ENCODE assay signal across 8 mouse cellular contexts in genomic region chr16:49858907-49859853, GRCm38 (mm10). TPM values are rescaled to one million over a fixed set of nuclear protein-coding genes. Genes with fewer than 3 reads are reported as not detected.
DNase-seq lines count a peak whose midpoint lies in the region; ATAC-seq lines count a peak whose summit lies in the region.

No protein-coding gene starts in this region.

- no peaks in the 10 kb centered on the region for H3K36me3 ChIP-seq in midbrain, embryonic 16.5 days (ENCODE audit: control insufficient read depth, insufficient read depth, low read length)
- H3K36me3 ChIP-seq in midbrain, embryonic 10.5 days = peaks cover 7% of the 10 kb centered on the region
- H3K36me3 ChIP-seq in intestine, embryonic 15.5 days = no peaks in the 10 kb centered on the region
- H3K36me3 ChIP-seq in macrophage (ENCODE audit: inconsistent target) = peaks cover 20% of the 10 kb centered on the region; the same call in 1 of the 2 replicates

- WGBS in midbrain, embryonic 16.5 days = 88% methylated on average over 4 of the region's 4 CpGs
- 93% methylated on average over 4 of the region's 4 CpGs for WGBS in midbrain, embryonic 10.5 days
- 68% methylated on average over 4 of the region's 4 CpGs for WGBS in intestine, embryonic 15.5 days
- WGBS in macrophage (ENCODE audit: missing documents) = 19% methylated on average over 4 of the region's 4 CpGs

- H3K79me2 ChIP-seq in macrophage (ENCODE audit: inconsistent target) = peaks cover 81% of the 10 kb centered on the region

- H3K4me1 ChIP-seq in midbrain, embryonic 16.5 days (ENCODE audit: control insufficient read depth, insufficient read depth, low read length) = peaks cover 10% of the 10 kb centered on the region
- H3K4me1 ChIP-seq in midbrain, embryonic 10.5 days = peaks cover 34% of the 10 kb centered on the region
- H3K4me1 ChIP-seq in intestine, embryonic 15.5 days (replicated peaks) = peaks cover 5% of the 10 kb centered on the region; the same call in 1 of the 2 replicates

- H3K9me3 ChIP-seq in midbrain, embryonic 16.5 days (replicated peaks; ENCODE audit: control insufficient read depth, low read length, poor library complexity, severe bottlenecking) = no peaks in the 10 kb centered on the region
- no peaks in the 10 kb centered on the region for H3K9me3 ChIP-seq in midbrain, embryonic 10.5 days (replicated peaks)
- no peaks in the 10 kb centered on the region for H3K9me3 ChIP-seq in intestine, embryonic 15.5 days

- peak; percentile 67 for DNase-seq in CD4-positive, CD25-positive, alpha-beta regulatory T cell, adult 2 months (ENCODE audit: low read depth, low spot score)
- DNase-seq in midbrain, embryonic 10.5 days (ENCODE audit: low spot score) = no peak
- DNase-seq in layer of hippocampus, postnatal 25 days (ENCODE audit: extremely low spot score in 1 of 2, low spot score in 1 of 2) = no peak

- H3K9ac ChIP-seq in midbrain, embryonic 16.5 days (ENCODE audit: low read depth, low read length) = no peak overlapping the region
- no peak overlapping the region for H3K9ac ChIP-seq in intestine, embryonic 15.5 days

- ATAC-seq in CD4-positive, CD25-positive, alpha-beta regulatory T cell, adult 4 months = no peak
- ATAC-seq in midbrain, embryonic 16.5 days = no peak
- ATAC-seq in intestine, embryonic 15.5 days = no peak
- no peak for ATAC-seq in cerebellum, adult (ENCODE audit: insufficient number of reproducible peaks, low FRiP score, low TSS enrichment)

- H3K4me3 ChIP-seq in midbrain, embryonic 16.5 days (ENCODE audit: low read depth, low read length) = no peak overlapping the region
- H3K4me3 ChIP-seq in midbrain, embryonic 10.5 days = no peak overlapping the region
- H3K4me3 ChIP-seq in intestine, embryonic 15.5 days (replicated peaks) = no peak overlapping the region
- peak overlapping the region; percentile 93; the same call in 1 of the 2 replicates for H3K4me3 ChIP-seq in macrophage (ENCODE audit: inconsistent target)

- peak overlapping the region; percentile 61 for H3K4me2 ChIP-seq in midbrain, embryonic 16.5 days (ENCODE audit: low read length)
- peak overlapping the region; percentile 39 for H3K4me2 ChIP-seq in intestine, embryonic 15.5 days (replicated peaks)

- H3K27ac ChIP-seq in midbrain, embryonic 16.5 days (ENCODE audit: low read length) = no peak overlapping the region
- no peak overlapping the region for H3K27ac ChIP-seq in midbrain, embryonic 10.5 days (replicated peaks)
- no peak overlapping the region for H3K27ac ChIP-seq in intestine, embryonic 15.5 days
- peak overlapping the region; percentile 94 for H3K27ac ChIP-seq in macrophage

- H3K27me3 ChIP-seq in midbrain, embryonic 16.5 days (ENCODE audit: control insufficient read depth, insufficient read depth, low read depth, low read length) = no peaks in the 10 kb centered on the region
- no peaks in the 10 kb centered on the region for H3K27me3 ChIP-seq in midbrain, embryonic 10.5 days (ENCODE audit: low read depth, poor library complexity, severe bottlenecking)
- H3K27me3 ChIP-seq in intestine, embryonic 15.5 days (replicated peaks) = no peaks in the 10 kb centered on the region

RNA-seq across cellular contexts. Expression of gene Cd47, which starts 58.8 kb away (rescaled TPM):
- 100 to 1,000 TPM; 184 to 254 TPM for polyA plus RNA-seq in CD4-positive, CD25-positive, alpha-beta regulatory T cell, adult 4 months (2017; shearing (Covaris generic))
- 157 and 169 TPM in 2 replicates for polyA plus RNA-seq in midbrain, embryonic 16.5 days (2015; fragmentation: Nextera tagmentation; extraction: Ambion mirVana)
- 38.4 and 46.3 TPM in 2 replicates for polyA plus RNA-seq in midbrain, embryonic 10.5 days (2016; fragmentation: Nextera tagmentation; extraction: Ambion mirVana)
- 79.0 and 85.0 TPM in 2 replicates for polyA plus RNA-seq in intestine, embryonic 15.5 days (2015; fragmentation: Nextera tagmentation; extraction: Ambion mirVana)
- total RNA-seq in macrophage (2018; cell fraction: chromatin; rRNA removed) = 100 to 1,000 TPM in 25 of 26 experiments, 10 to 100 TPM in 1; 99.8 to 292 (median 199) TPM
- 100 to 1,000 TPM; 255 to 660 (median 372) TPM for total RNA-seq in macrophage (2018; cell fraction: cytosol; rRNA removed)
- total RNA-seq in macrophage (2018; cell fraction: nucleus; rRNA removed) = 100 to 1,000 TPM; 189 to 618 (median 367) TPM
- 220 to 294 TPM (median 226 TPM) in 3 replicates for polyA plus RNA-seq in macrophage (2018)
- 100 to 1,000 TPM; 217 to 225 TPM for total RNA-seq in layer of hippocampus, postnatal 25 days (2021)
